Mouse (Mus musculus) heart, postnatal 0 days (tissue): Measurements from ENCODE around the gene Coq5. TPM values are rescaled to one million over a fixed set of nuclear protein-coding genes. Genes with fewer than 3 reads are reported as not detected.

Experiments used
- ATAC-seq: fragments of 200-750 bp; cut with Nextera tagmentation; 2 replicates; pipeline ENCODE4 v1.8.0; 2017; ENCODE audit warnings: low read depth, moderate number of reproducible peaks, moderate library complexity; ENCODE audit not compliant: insufficient read depth
- DNase-seq: peaks from one replicate; pipeline ENCODE4 v3.0.0-alpha.2; 2016; ENCODE audit warnings: low spot score
- H3K27ac ChIP-seq: fragments of 300-500 bp; sonication (generic); 2 replicates; pipeline ENCODE4 v1.5.1; 2014; ENCODE audit warnings: low read depth, mild to moderate bottlenecking
- H3K27me3 ChIP-seq: fragments of 300-500 bp; sonication (generic); 2 replicates; pipeline ENCODE4 v1.6.1; 2014; ENCODE audit warnings: low read length, mixed read lengths; ENCODE audit not compliant: control insufficient read depth, insufficient read depth
- H3K36me3 ChIP-seq: fragments of 300-500 bp; sonication (generic); replicated peaks from 2 replicates; pipeline ENCODE4 v1.6.1; 2014; ENCODE audit warnings: low read length, mixed read lengths; ENCODE audit not compliant: control insufficient read depth, insufficient read depth
- H3K4me1 ChIP-seq: fragments of 300-500 bp; sonication (generic); 2 replicates; pipeline ENCODE4 v1.6.1; 2014; ENCODE audit warnings: antibody characterized with exemption; ENCODE audit not compliant: control insufficient read depth, insufficient read depth
- H3K4me2 ChIP-seq: fragments of 300-500 bp; sonication (generic); 2 replicates; pipeline ENCODE4 v1.6.1; 2014; ENCODE audit warnings: low read depth, mild to moderate bottlenecking, low read length, moderate library complexity
- H3K4me3 ChIP-seq: fragments of 300-500 bp; sonication (generic); 2 replicates; pipeline ENCODE4 v1.5.1; 2014; ENCODE audit warnings: low read depth, low read length
- H3K9ac ChIP-seq: fragments of 300-500 bp; sonication (generic); replicated peaks from 2 replicates; pipeline ENCODE4 v1.6.1; 2014; ENCODE audit warnings: low read depth, low read length, mixed read lengths
- H3K9me3 ChIP-seq: fragments of 300-500 bp; sonication (generic); replicated peaks from 2 replicates; pipeline ENCODE4 v1.6.1; 2016; ENCODE audit warnings: low read length; ENCODE audit not compliant: control insufficient read depth
- CTCF ChIP-seq: IDR thresholded peaks from 2 replicates; pipeline ENCODE4 v1.5.1; 2016; ENCODE audit warnings: antibody characterized with exemption, control low read depth, low read depth
- EP300 ChIP-seq: IDR thresholded peaks from 2 replicates; pipeline ENCODE4 v1.6.1; 2016; ENCODE audit warnings: antibody characterized with exemption, low read depth
- WGBS: fragments of 180-500 bp; shearing (Covaris S2); extraction: QIAGEN DNeasy Blood & Tissue Kit; methylation state at CpG from one replicate; pipeline ENCODE4 v1.1.7; 2014; 5-methylcytosine and 5-hydroxymethylcytosine counted together
- polyA plus RNA-seq: library from polyadenylated mRNA; unstranded; fragments of >200 nt; fragmentation: Nextera tagmentation; extraction: Ambion mirVana; gene quantifications from 2 replicates; pipeline ENCODE4 v1.2.1, GENCODE M21; 2015
- total RNA-seq: library from RNA; depleted of rRNA; stranded (reverse); fragments of >200 nt; gene quantifications from 2 replicates; pipeline ENCODE4 v1.2.3, GENCODE M21; 2014; ENCODE audit warnings: low replicate concordance

Gene Coq5
- total and polyA plus RNA-seq, 2 experiments from 2014 or later, result 82.7 to 116 TPM

DNA sequence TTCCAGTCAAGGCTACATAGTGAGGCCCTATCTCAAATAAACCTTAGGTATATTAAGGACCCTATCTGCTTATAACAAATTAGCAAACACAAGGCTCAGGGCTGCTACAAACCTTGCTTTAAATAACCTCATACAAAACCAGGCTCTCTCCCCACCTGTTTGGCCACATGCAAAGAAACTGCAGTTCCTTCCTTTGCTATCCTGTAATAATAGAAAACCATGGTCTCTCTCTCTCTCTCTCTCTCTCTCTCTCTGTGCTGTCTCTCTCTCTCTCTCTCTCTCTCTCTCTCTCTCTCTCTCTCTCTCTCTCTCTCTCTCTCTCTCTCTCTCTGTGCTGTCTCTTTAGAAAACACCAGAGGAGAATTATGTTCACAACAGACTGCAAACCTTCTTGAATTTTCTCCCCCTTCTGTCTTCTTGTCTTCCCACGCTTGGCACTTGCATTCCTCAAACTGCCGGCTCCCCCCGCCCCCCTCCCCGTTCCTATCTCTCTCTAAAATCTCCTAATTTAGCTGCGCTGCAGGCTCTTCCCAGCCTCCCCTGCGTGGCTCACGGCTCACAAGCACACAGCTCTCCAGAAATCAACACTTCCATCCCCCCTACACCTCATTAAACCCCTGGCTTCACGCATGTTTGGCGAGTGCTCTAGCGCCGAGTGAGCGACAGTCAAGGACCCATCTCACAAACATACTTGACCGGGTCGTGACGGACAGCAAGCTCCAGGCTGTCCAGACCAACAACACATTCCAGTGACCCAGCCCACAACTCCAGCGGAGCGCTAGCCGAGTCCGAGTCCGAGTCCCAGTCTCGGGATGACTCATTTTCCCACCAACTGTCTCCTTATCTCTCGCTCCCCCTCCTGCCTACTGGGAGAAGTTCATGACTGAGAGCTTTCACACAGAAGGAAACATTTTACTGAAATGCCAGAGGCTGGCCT is 39.8 kb downstream of the Coq5 start:
- no peak for TF ChIP-seq EP300
- peak; percentile 60 for TF ChIP-seq CTCF
- WGBS, result 1% methylated on average over 22 of the region's 22 CpGs
- peak; percentile 83 for ATAC-seq

DNA sequence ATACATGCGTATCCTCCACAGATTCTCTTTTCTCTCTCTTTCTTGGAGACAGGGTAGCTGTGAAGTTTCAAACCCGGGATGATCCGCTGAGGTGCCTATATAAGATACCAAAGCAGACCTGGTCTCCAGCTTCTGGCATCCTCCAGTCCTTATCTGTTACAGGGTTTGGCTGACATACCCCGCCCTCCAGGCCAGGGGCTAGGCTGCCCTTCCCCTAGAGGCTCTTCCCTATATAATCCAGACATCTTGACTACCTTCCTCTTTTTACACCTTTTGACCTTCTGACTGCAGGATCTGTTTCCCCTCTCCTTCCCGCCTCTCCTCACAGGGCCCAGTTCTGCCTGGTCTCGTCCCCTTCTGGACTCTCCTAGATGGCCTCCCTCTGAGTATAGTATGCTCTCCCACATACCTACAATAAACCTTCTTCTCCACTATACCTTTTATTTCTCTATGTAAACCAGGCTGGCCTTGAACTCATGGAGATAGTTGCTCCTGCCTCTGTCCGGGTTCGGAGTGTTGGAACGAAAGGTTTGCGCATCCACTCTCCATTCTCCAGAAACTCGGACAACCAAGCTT is 46.9 kb downstream of the Coq5 start:
- DNase-seq, result no peak
- peak; percentile 23; the same call in 1 of the 2 replicates for ATAC-seq
- 14% methylated on average over 11 of the region's 11 CpGs for WGBS

More for the DNA sequence above, 39.8 kb downstream of the Coq5 start:
- H3K9me3 ChIP-seq, result no peaks in the 10 kb centered on the region
- DNase-seq, result peak; percentile 83
- peak overlapping the region; percentile 75; the same call in 1 of the 2 replicates for H3K27ac ChIP-seq
- peaks cover 4% of the 10 kb centered on the region; the same call in 1 of the 2 replicates for H3K4me1 ChIP-seq
- H3K9ac ChIP-seq, result peak overlapping the region; percentile 53; the same call in 1 of the 2 replicates
- H3K4me2 ChIP-seq, result peak overlapping the region; percentile 83
- no peaks in the 10 kb centered on the region for H3K36me3 ChIP-seq
- no peaks in the 10 kb centered on the region for H3K27me3 ChIP-seq
- peak overlapping the region; percentile 46 for H3K4me3 ChIP-seq

DNA sequence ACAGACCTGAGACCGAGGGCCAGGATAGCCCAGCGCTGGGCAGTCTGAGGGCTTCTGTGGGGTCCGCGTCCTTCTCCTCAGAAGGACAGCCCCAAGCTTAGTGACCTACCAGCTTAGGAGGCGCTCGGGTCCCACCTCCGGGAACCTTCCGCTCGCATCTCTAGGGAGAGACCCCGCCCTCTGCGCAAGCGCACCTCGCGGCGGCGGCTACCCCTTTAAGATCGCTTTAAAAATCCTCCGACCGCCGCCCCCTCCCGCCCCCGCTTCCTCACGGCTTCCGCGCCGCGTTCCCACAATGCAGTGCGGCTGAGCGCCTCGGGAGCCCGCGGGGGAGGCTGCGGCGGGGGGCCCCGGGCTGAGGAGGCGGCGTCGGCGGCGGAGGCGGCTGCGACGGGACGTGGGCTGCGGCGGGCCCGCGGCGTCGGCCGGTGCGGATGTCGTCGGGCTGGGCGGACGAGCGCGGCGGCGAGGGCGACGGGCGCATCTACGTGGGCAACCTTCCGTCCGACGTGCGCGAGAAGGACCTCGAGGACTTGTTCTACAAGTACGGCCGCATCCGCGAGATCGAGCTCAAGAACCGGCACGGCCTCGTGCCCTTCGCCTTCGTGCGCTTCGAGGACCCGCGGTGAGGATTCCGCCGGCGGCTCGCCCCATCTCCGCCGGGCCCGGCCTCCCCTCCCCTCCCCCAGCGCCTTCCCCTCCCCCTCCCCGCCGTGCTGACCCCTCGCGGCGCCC is 47.6 kb downstream of the Coq5 start, which contains the start of gene Srsf9:
Srsf9 (plus strand) TSS at position 303 of the 735 bp plus-strand sequence.
- no peak for TF ChIP-seq CTCF
- TF ChIP-seq EP300, result no peak
- peaks cover 20% of the 10 kb centered on the region for H3K36me3 ChIP-seq
- H3K9me3 ChIP-seq, result no peaks in the 10 kb centered on the region
- peak within 1 kb of the TSS; percentile 91 for H3K9ac ChIP-seq
- H3K4me2 ChIP-seq, result peak within 1 kb of the TSS; percentile 97
- WGBS, result under 1% methylated on average over 89 of the region's 97 CpGs
- H3K4me1 ChIP-seq, result peaks cover 29% of the 10 kb centered on the region
- ATAC-seq (peak; percentile 95), DNase-seq (peak; percentile 90)
- peak within 1 kb of the TSS; percentile 84 for H3K27ac ChIP-seq
- H3K27me3 ChIP-seq, result no peaks in the 10 kb centered on the region
- H3K4me3 ChIP-seq, result peak within 1 kb of the TSS; percentile 87

More for the DNA sequence above, 46.9 kb downstream of the Coq5 start:
- H3K27me3 ChIP-seq, result no peaks in the 10 kb centered on the region
- peak overlapping the region; percentile 84 for H3K27ac ChIP-seq
- H3K36me3 ChIP-seq, result peaks cover 13% of the 10 kb centered on the region
- peak overlapping the region; percentile 91 for H3K9ac ChIP-seq
- TF ChIP-seq EP300 (no peak), CTCF (no peak)
- H3K4me3 ChIP-seq, result peak overlapping the region; percentile 87
- H3K4me2 ChIP-seq, result peak overlapping the region; percentile 97
- H3K9me3 ChIP-seq, result no peaks in the 10 kb centered on the region
- peaks cover 29% of the 10 kb centered on the region for H3K4me1 ChIP-seq

GRCm38 (mm10) chr5:115327610-115328548 is 48.4 kb downstream of the Coq5 start:
- Histone ChIP-seq H3K27me3 (no peaks in the 10 kb centered on the region), H3K4me1 (peaks cover 29% of the 10 kb centered on the region), H3K9me3 (no peaks in the 10 kb centered on the region), H3K4me3 (peak overlapping the region; percentile 87), H3K4me2 (peak overlapping the region; percentile 97), H3K36me3 (peaks cover 28% of the 10 kb centered on the region), H3K27ac (peak overlapping the region; percentile 84), H3K9ac (peak overlapping the region; percentile 91)
- under 1% methylated on average over 53 of the region's 55 CpGs for WGBS
- no peak for TF ChIP-seq CTCF
- no peak for TF ChIP-seq EP300
- ATAC-seq (0 out of 2 replicates have a peak, but pooled peaks have one; percentile 10), DNase-seq (no peak)
